Mouse (Mus musculus): ENCODE measurements around the gene Smpd1. TPM values are rescaled to one million over a fixed set of nuclear protein-coding genes. Genes with fewer than 3 reads are reported as not detected.
A peak's percentile ranks its signal among the peaks of the same experiment; 100 is the strongest.

Gene Smpd1
- polyA plus RNA-seq, 1 experiment from 2014 or later, result 79.9 TPM

DNA sequence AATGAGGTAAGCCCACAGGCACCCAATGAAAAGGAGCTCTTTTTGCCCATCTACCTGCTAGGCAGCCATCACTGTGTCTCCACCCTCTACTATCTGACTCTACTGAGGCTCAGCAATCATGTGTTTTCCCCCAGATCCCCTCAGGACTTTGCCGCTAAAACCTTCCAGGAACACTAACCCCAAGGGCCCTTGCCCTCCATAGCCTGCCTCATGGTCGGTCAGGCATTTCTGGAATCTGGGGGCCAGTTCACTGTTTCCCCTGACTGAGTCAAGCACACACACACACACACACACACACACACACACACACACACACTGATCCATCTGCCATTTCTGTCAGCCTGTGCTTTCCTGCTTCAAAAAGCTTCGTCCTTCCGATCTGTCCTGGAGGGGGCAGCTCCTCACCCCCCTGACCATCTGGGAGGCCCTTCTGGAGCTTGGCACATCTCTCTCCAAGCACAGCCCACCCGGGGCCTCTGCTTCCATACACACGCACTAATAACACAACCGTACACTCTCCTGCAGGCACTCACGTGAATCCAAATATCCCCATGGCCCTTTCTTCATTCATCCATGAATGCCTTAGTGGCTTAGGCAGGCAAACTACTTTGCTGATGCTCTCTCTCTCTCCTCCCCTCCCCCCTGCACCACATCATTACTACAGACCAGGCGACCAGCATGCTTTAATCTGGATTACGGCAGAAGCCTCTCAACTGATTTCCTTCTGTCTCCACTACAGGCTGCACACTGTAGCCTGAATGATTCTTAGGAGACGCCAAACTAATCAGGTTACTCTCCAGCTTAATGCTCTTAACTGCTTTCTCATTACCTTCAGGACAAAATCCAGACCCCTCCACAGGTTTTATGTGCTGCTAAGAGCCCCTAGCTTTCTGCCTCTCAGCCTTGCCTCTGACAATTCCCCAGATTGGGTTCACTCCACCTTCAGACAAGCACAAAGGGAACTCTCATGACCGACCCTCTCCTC lies 15.6 kb downstream of the Smpd1 start:
- peak; percentile 38 for ATAC-seq

DNA sequence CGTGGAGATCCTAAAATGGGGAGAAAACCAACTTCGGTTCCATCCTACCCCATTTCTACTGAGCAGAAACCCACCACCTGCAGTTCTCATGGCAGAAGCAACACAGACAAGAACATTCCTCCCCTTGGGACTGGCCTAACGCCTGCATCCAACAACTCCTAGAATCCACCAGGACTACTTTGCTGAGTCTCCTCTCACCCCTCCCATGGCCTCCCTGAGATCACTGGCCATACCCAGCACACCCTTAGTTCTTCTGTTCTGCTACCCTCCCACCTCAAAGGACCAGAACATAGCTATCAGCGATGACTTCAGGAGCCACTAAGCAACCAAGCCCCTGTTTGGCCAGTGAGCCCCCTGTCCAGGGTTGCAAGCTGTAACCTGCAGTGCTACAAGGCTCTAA lies 16.6 kb downstream of the Smpd1 start:
- H3K4me3 ChIP-seq (ENCODE audit: low read depth, low read length), result no peak overlapping the region
- H3K9ac ChIP-seq (ENCODE audit: low read length), result peak overlapping the region; percentile 43
- ATAC-seq (no peak), DNase-seq (ENCODE audit: low spot score) (no peak)
- peak overlapping the region; percentile 46; the same call in 1 of the 2 replicates for H3K4me2 ChIP-seq (ENCODE audit: low read length)
- no peaks in the 10 kb centered on the region for H3K27me3 ChIP-seq (replicated peaks; ENCODE audit: control insufficient read depth, insufficient read depth, low read length)
- peaks cover 29% of the 10 kb centered on the region for H3K4me1 ChIP-seq (ENCODE audit: control insufficient read depth, insufficient read depth, low read length)
- H3K36me3 ChIP-seq (ENCODE audit: control insufficient read depth, insufficient read depth, low read length), result peaks cover 49% of the 10 kb centered on the region
- WGBS, result 82% methylated on average over 4 of the region's 4 CpGs
- no peaks in the 10 kb centered on the region for H3K9me3 ChIP-seq (replicated peaks; ENCODE audit: control insufficient read depth, low read length)
- peak overlapping the region; percentile 44; the same call in 1 of the 2 replicates for H3K27ac ChIP-seq (ENCODE audit: low read depth, low read length)

More for the DNA sequence above, 15.6 kb downstream of the Smpd1 start:
- Histone ChIP-seq H3K4me1 (ENCODE audit: control insufficient read depth, insufficient read depth, low read length) (peaks cover 29% of the 10 kb centered on the region), H3K27ac (ENCODE audit: low read depth, low read length) (peak overlapping the region; percentile 90), H3K4me2 (ENCODE audit: low read length) (peak overlapping the region; percentile 46), H3K9ac (ENCODE audit: low read length) (peak overlapping the region; percentile 43), H3K27me3 (replicated peaks; ENCODE audit: control insufficient read depth, insufficient read depth, low read length) (no peaks in the 10 kb centered on the region), H3K4me3 (ENCODE audit: low read depth, low read length) (peak overlapping the region; percentile 14), H3K9me3 (replicated peaks; ENCODE audit: control insufficient read depth, low read length) (no peaks in the 10 kb centered on the region), H3K36me3 (ENCODE audit: control insufficient read depth, insufficient read depth, low read length) (peaks cover 57% of the 10 kb centered on the region)
- peak; percentile 49 for DNase-seq (ENCODE audit: low spot score)
- 10% methylated on average over 12 of the region's 12 CpGs for WGBS

GRCm38 (mm10) chr7:105572949-105573348 lies 18.8 kb downstream of the Smpd1 start:
- Histone ChIP-seq H3K4me2 (ENCODE audit: low read length) (no peak overlapping the region), H3K9me3 (replicated peaks; ENCODE audit: control insufficient read depth, low read length) (no peaks in the 10 kb centered on the region), H3K4me1 (ENCODE audit: control insufficient read depth, insufficient read depth, low read length) (peaks cover 29% of the 10 kb centered on the region), H3K4me3 (ENCODE audit: low read depth, low read length) (no peak overlapping the region), H3K36me3 (ENCODE audit: control insufficient read depth, insufficient read depth, low read length) (peaks cover 29% of the 10 kb centered on the region), H3K9ac (ENCODE audit: low read length) (no peak overlapping the region), H3K27me3 (replicated peaks; ENCODE audit: control insufficient read depth, insufficient read depth, low read length) (no peaks in the 10 kb centered on the region), H3K27ac (ENCODE audit: low read depth, low read length) (no peak overlapping the region)
- WGBS, result 91% methylated on average over 8 of the region's 8 CpGs
- DNase-seq (ENCODE audit: low spot score) (no peak), ATAC-seq (no peak)

DNA sequence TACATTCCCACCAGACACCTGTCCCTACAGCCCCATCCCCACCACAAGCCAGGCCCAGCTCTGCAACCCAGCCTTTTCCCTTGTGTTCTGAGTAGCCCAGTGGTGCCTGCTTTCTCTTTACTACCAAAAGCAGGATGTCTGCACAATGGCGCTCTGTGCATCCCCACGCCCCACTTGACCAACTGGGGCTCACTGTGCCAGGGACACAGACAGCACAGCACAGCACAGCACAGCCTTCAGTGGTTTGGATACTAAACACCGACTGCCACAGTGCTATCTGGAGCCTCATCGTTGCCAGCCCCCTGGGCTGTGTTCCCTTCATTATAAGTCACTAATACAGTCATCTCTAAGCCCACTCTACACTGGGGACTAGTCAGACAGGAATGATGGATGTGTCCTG lies 20.4 kb downstream of the Smpd1 start:
- Histone ChIP-seq H3K36me3 (ENCODE audit: control insufficient read depth, insufficient read depth, low read length) (peaks cover 29% of the 10 kb centered on the region), H3K4me2 (ENCODE audit: low read length) (no peak overlapping the region), H3K9me3 (replicated peaks; ENCODE audit: control insufficient read depth, low read length) (no peaks in the 10 kb centered on the region), H3K4me3 (ENCODE audit: low read depth, low read length) (no peak overlapping the region), H3K4me1 (ENCODE audit: control insufficient read depth, insufficient read depth, low read length) (peaks cover 28% of the 10 kb centered on the region), H3K27me3 (replicated peaks; ENCODE audit: control insufficient read depth, insufficient read depth, low read length) (no peaks in the 10 kb centered on the region), H3K27ac (ENCODE audit: low read depth, low read length) (no peak overlapping the region), H3K9ac (ENCODE audit: low read length) (no peak overlapping the region)
- WGBS, result 95% methylated on average over 4 of the region's 4 CpGs
- no peak for ATAC-seq
- DNase-seq (ENCODE audit: low spot score), result no peak

- H3K9me3 ChIP-seq (replicated peaks; ENCODE audit: control insufficient read depth, low read length), result no peaks in the 10 kb centered on the region
- WGBS, result 84% methylated on average over 3 of the region's 3 CpGs
- DNase-seq (ENCODE audit: low spot score) (no peak), ATAC-seq (no peak)
- peaks cover 26% of the 10 kb centered on the region for H3K36me3 ChIP-seq (ENCODE audit: control insufficient read depth, insufficient read depth, low read length)
- no peak overlapping the region for H3K4me3 ChIP-seq (ENCODE audit: low read depth, low read length)
- H3K27me3 ChIP-seq (replicated peaks; ENCODE audit: control insufficient read depth, insufficient read depth, low read length), result no peaks in the 10 kb centered on the region
- peaks cover 17% of the 10 kb centered on the region; the same call in 1 of the 2 replicates for H3K4me1 ChIP-seq (ENCODE audit: control insufficient read depth, insufficient read depth, low read length)
- H3K27ac ChIP-seq (ENCODE audit: low read depth, low read length), result no peak overlapping the region
- no peak overlapping the region for H3K9ac ChIP-seq (ENCODE audit: low read length)
- no peak overlapping the region for H3K4me2 ChIP-seq (ENCODE audit: low read length)
Measured at GRCm38 (mm10) chr7:105576166-105576748, 22.1 kb downstream of the Smpd1 start.

GRCm38 (mm10) chr7:105577377-105577871 lies 23.3 kb downstream of the Smpd1 start:
- Histone ChIP-seq H3K27ac (ENCODE audit: low read depth, low read length) (no peak overlapping the region), H3K36me3 (ENCODE audit: control insufficient read depth, insufficient read depth, low read length) (peaks cover 25% of the 10 kb centered on the region), H3K9ac (ENCODE audit: low read length) (no peak overlapping the region), H3K4me1 (ENCODE audit: control insufficient read depth, insufficient read depth, low read length) (peaks cover 17% of the 10 kb centered on the region; the same call in 1 of the 2 replicates), H3K27me3 (replicated peaks; ENCODE audit: control insufficient read depth, insufficient read depth, low read length) (no peaks in the 10 kb centered on the region), H3K4me2 (ENCODE audit: low read length) (no peak overlapping the region), H3K9me3 (replicated peaks; ENCODE audit: control insufficient read depth, low read length) (no peaks in the 10 kb centered on the region), H3K4me3 (ENCODE audit: low read depth, low read length) (no peak overlapping the region)
- ATAC-seq (no peak), DNase-seq (ENCODE audit: low spot score) (no peak)
- WGBS, result 96% methylated on average over 6 of the region's 6 CpGs

DNA sequence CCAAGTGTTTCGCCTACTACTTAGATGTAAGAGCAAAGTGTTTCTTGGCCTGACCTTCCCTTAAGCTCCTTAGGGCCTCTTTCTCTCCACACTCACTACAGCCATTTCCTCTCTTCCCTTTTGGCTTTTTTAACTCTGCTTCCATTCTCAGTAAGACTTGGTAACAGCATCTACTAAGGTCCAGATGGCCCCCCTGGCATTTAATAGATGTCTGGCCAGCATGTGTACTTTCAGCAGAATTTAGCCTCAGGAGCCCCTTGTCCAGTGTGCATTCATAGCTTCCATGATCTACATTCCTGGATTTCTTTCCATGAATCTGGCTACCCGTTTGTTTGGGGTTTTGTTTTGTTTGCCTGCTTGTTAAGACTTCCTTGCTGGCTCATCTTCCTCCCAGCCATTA lies 24.3 kb downstream of the Smpd1 start:
- WGBS, result 78% methylated on average over 2 of the region's 2 CpGs
- no peaks in the 10 kb centered on the region for H3K9me3 ChIP-seq (replicated peaks; ENCODE audit: control insufficient read depth, low read length)
- no peak overlapping the region for H3K4me2 ChIP-seq (ENCODE audit: low read length)
- ATAC-seq, result no peak
- no peak overlapping the region for H3K9ac ChIP-seq (ENCODE audit: low read length)
- DNase-seq (ENCODE audit: low spot score), result no peak
- no peaks in the 10 kb centered on the region for H3K27me3 ChIP-seq (replicated peaks; ENCODE audit: control insufficient read depth, insufficient read depth, low read length)
- no peak overlapping the region for H3K27ac ChIP-seq (ENCODE audit: low read depth, low read length)
- peaks cover 17% of the 10 kb centered on the region; the same call in 1 of the 2 replicates for H3K4me1 ChIP-seq (ENCODE audit: control insufficient read depth, insufficient read depth, low read length)
- peaks cover 15% of the 10 kb centered on the region for H3K36me3 ChIP-seq (ENCODE audit: control insufficient read depth, insufficient read depth, low read length)
- no peak overlapping the region for H3K4me3 ChIP-seq (ENCODE audit: low read depth, low read length)

DNA sequence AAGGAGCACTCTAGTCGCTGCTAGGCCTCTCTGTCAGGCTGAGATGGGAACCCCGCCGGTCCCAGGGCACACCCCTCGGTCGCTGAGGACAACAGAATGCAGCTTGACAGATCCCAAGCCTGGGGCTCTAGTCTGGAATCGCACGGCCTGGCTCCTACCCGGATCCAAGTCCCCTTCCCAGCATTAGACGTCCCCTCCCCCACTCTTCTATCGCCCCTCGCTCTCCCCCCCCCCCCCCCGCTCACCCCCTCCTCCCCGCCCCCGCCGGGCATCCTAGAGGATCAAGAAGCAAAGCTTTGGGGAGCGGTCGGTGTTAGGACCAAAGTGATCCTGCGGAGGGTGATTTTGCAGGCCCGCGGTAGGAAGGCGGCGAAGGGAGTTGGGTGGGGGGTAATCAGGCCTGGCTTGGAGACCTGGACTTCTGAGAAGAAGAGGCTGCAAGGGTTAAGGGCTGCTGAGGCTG lies 26.5 kb downstream of the Smpd1 start:
- peak overlapping the region; percentile 95 for H3K27ac ChIP-seq (ENCODE audit: low read depth, low read length)
- H3K9me3 ChIP-seq (replicated peaks; ENCODE audit: control insufficient read depth, low read length), result no peaks in the 10 kb centered on the region
- DNase-seq (ENCODE audit: low spot score) (peak; percentile 65), ATAC-seq (peak; percentile 68)
- WGBS, result under 1% methylated on average over 17 of the region's 22 CpGs
- H3K4me2 ChIP-seq (ENCODE audit: low read length), result peak overlapping the region; percentile 76
- no peaks in the 10 kb centered on the region for H3K36me3 ChIP-seq (ENCODE audit: control insufficient read depth, insufficient read depth, low read length)
- peak overlapping the region; percentile 60 for H3K4me3 ChIP-seq (ENCODE audit: low read depth, low read length)
- peak overlapping the region; percentile 85 for H3K9ac ChIP-seq (ENCODE audit: low read length)
- H3K27me3 ChIP-seq (replicated peaks; ENCODE audit: control insufficient read depth, insufficient read depth, low read length), result no peaks in the 10 kb centered on the region
- H3K4me1 ChIP-seq (ENCODE audit: control insufficient read depth, insufficient read depth, low read length), result peaks cover 17% of the 10 kb centered on the region; the same call in 1 of the 2 replicates

Data from forebrain, embryonic 14.5 days (tissue).